Mouse (Mus musculus): ENCODE results near the gene Arid5b.

The Arid5b gene

GRCm38 (mm10) chr10:68191691-68192380 lies 86.7 kb downstream of the Arid5b start:
- no peak for DNase-seq

- no peak for DNase-seq
Observed at GRCm38 (mm10) chr10:68191146-68191545, 87.4 kb downstream of the Arid5b start.

GRCm38 (mm10) chr10:68189847-68190246 lies 88.7 kb downstream of the Arid5b start:
- DNase-seq = no peak

GRCm38 (mm10) chr10:68183096-68183495 lies 95.4 kb downstream of the Arid5b start:
- DNase-seq = no peak

GRCm38 (mm10) chr10:68182266-68182665 lies 96.3 kb downstream of the Arid5b start:
- DNase-seq = no peak

GRCm38 (mm10) chr10:68181156-68181555 lies 97.4 kb downstream of the Arid5b start:
- DNase-seq = no peak

- no peak for DNase-seq
Observed at GRCm38 (mm10) chr10:68180721-68181120, 97.8 kb downstream of the Arid5b start.

GRCm38 (mm10) chr10:68180151-68180550 lies 98.4 kb downstream of the Arid5b start:
- no peak for DNase-seq

GRCm38 (mm10) chr10:68179741-68180140 lies 98.8 kb downstream of the Arid5b start:
- DNase-seq = no peak

- DNase-seq = no peak
Observed at GRCm38 (mm10) chr10:68179339-68179738, 99.2 kb downstream of the Arid5b start.

GRCm38 (mm10) chr10:68177697-68178485 lies 100.6 kb downstream of the Arid5b start:
- DNase-seq = no peak

- DNase-seq = no peak
Observed at GRCm38 (mm10) chr10:68175811-68176210, 102.7 kb downstream of the Arid5b start.

- DNase-seq = no peak
Observed at GRCm38 (mm10) chr10:68173634-68174033, 104.9 kb downstream of the Arid5b start.

- DNase-seq = no peak
Observed at GRCm38 (mm10) chr10:68172906-68173305, 105.6 kb downstream of the Arid5b start.

- no peak for DNase-seq
Observed at GRCm38 (mm10) chr10:68171974-68172373, 106.6 kb downstream of the Arid5b start.

GRCm38 (mm10) chr10:68168613-68169012 lies 109.9 kb downstream of the Arid5b start:
- DNase-seq = no peak

GRCm38 (mm10) chr10:68168141-68168540 lies 110.4 kb downstream of the Arid5b start:
- no peak for DNase-seq

- no peak for DNase-seq
Observed at GRCm38 (mm10) chr10:68167118-68167517, 111.4 kb downstream of the Arid5b start.

- DNase-seq = no peak
Observed at GRCm38 (mm10) chr10:68166695-68167086, 111.8 kb downstream of the Arid5b start.

GRCm38 (mm10) chr10:68165709-68166694 lies 112.5 kb downstream of the Arid5b start:
- no peak for DNase-seq

GRCm38 (mm10) chr10:68164723-68165706 lies 113.5 kb downstream of the Arid5b start:
- DNase-seq = no peak

GRCm38 (mm10) chr10:68164137-68164536 lies 114.4 kb downstream of the Arid5b start:
- no peak for DNase-seq
